Mouse (Mus musculus): ENCODE measurements at regions not wholly inside any gene's neighbourhood (a gene's known extent, or its start where the extent isn't known, plus 50 kb on each side); places are given as distances from the start of the nearest gene placed in this dataset.
A peak's percentile ranks its signal among the peaks of the same experiment; 100 is the strongest.

- DNase-seq (ENCODE audit: inconsistent ontology term): no peak
Observed at GRCm38 (mm10) chr6:110120406-110120805, 525.0 kb upstream of the Grm7 start.

GRCm38 (mm10) chr6:110132271-110132670 lies 513.1 kb upstream of the Grm7 start:
- no peak for DNase-seq (ENCODE audit: inconsistent ontology term)

GRCm38 (mm10) chr6:110133587-110133986 lies 511.8 kb upstream of the Grm7 start:
- no peak for DNase-seq (ENCODE audit: inconsistent ontology term)

- DNase-seq (ENCODE audit: inconsistent ontology term): peak; percentile 69
Observed at GRCm38 (mm10) chr6:110137043-110137650, 508.2 kb upstream of the Grm7 start.

- DNase-seq (ENCODE audit: inconsistent ontology term): peak; percentile 48
Observed at GRCm38 (mm10) chr6:110139396-110139795, 506.0 kb upstream of the Grm7 start.

GRCm38 (mm10) chr6:110168539-110168938 lies 476.8 kb upstream of the Grm7 start:
- DNase-seq (ENCODE audit: inconsistent ontology term): no peak

- no peak for DNase-seq (ENCODE audit: inconsistent ontology term)
Observed at GRCm38 (mm10) chr6:110205973-110206372, 439.4 kb upstream of the Grm7 start.

DNA sequence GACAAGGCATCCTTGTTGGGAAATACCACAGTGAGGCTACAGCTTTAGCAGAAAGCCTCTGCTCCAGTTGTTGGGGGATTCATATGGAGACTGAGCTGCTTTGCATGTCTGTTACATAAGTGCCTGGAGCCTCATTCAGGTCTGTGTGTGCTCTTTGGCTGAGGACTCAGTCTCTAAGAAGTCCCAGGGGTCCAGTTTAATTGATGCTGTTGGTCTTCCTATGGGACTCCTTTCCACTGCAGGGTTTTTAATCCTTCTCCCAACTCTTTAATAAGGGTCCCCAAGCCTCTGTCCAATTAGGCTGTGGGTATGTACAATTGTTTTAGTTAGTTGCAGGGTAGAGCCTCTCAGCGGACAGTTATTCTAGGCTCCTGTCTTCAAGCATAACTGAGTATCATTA lies 436.6 kb upstream of the Grm7 start:
- DNase-seq (ENCODE audit: inconsistent ontology term): no peak

- DNase-seq (ENCODE audit: inconsistent ontology term): no peak
Observed at GRCm38 (mm10) chr6:110247490-110247889, 397.9 kb upstream of the Grm7 start.

DNA sequence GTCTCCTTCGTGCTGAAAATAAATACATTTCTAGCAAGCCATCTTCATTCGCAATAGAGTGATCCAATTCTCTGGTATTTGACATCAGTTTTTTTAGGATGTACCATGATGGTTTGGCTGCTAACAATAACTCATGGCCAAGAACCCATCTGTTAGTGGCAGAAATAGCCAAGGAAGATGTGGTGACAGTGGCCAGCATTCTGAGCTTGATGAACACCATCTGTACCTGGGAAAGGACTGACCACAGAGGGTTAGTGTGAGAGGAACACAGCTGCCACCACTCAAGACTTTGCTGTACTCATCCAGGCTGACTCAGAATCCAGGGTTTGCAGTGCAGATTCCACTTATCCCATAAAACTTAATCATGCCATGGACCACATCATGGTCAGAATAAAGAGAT lies 348.8 kb upstream of the Grm7 start:
- no peak for DNase-seq (ENCODE audit: inconsistent ontology term)
